Mouse (Mus musculus) lung, embryonic 14.5 days (tissue): Measurements from ENCODE around the gene Angel1. TPM values are rescaled to one million over a fixed set of nuclear protein-coding genes. Genes with fewer than 3 reads are reported as not detected.

Experiments
- ATAC-seq: fragments of 200-750 bp; cut with Nextera tagmentation; 2 replicates; pipeline ENCODE4 v1.8.0; 2017; ENCODE audit warnings: mild to moderate bottlenecking, moderate TSS enrichment, moderate library complexity; ENCODE audit not compliant: insufficient read depth
- DNase-seq: peaks from one replicate; pipeline ENCODE4 v3.0.0-alpha.2; 2015
- H3K27ac ChIP-seq: fragments of 300-500 bp; sonication (generic); 2 replicates; pipeline ENCODE4 v1.5.1; 2014; ENCODE audit warnings: low read depth, mild to moderate bottlenecking, moderate library complexity
- H3K27me3 ChIP-seq: fragments of 300-500 bp; sonication (generic); 2 replicates; pipeline ENCODE4 v1.6.1; 2014; ENCODE audit warnings: low read length, control low read depth; ENCODE audit not compliant: insufficient read depth
- H3K36me3 ChIP-seq: fragments of 300-500 bp; sonication (generic); 2 replicates; pipeline ENCODE4 v1.6.1; 2014; ENCODE audit warnings: control low read depth; ENCODE audit not compliant: insufficient read depth
- H3K4me1 ChIP-seq: fragments of 300-500 bp; sonication (generic); 2 replicates; pipeline ENCODE4 v1.6.1; 2014; ENCODE audit warnings: antibody characterized with exemption, control low read depth; ENCODE audit not compliant: insufficient read depth
- H3K4me2 ChIP-seq: fragments of 300-500 bp; sonication (generic); 2 replicates; pipeline ENCODE4 v1.6.1; 2014; ENCODE audit warnings: mild to moderate bottlenecking
- H3K4me3 ChIP-seq: fragments of 300-500 bp; sonication (generic); 2 replicates; pipeline ENCODE4 v1.5.1; 2014; ENCODE audit warnings: low read depth, low read length
- H3K9ac ChIP-seq: fragments of 300-500 bp; sonication (generic); 2 replicates; pipeline ENCODE4 v1.6.1; 2014
- H3K9me3 ChIP-seq: fragments of 300-500 bp; sonication (generic); 2 replicates; pipeline ENCODE4 v1.6.1; 2016; ENCODE audit warnings: low read depth, low read length, control low read depth
- CTCF ChIP-seq: IDR thresholded peaks from 2 replicates; pipeline ENCODE4 v1.5.1; 2016; ENCODE audit warnings: antibody characterized with exemption, low read depth
- WGBS: fragments of 180-500 bp; shearing (Covaris S2); extraction: QIAGEN DNeasy Blood & Tissue Kit; methylation state at CpG from one replicate; pipeline ENCODE4 v1.1.7; 2014; 5-methylcytosine and 5-hydroxymethylcytosine counted together
- polyA plus RNA-seq: library from polyadenylated mRNA; unstranded; fragments of >200 nt; fragmentation: Nextera tagmentation; extraction: Ambion mirVana; gene quantifications from 2 replicates; pipeline ENCODE4 v1.2.1, GENCODE M21; 2014

Gene Angel1
- polyA plus RNA-seq, 1 experiment from 2014 or later: 14.3 TPM

- DNase-seq: no peak
- no peak for ATAC-seq
- Histone ChIP-seq H3K9ac (no peak overlapping the region), H3K27me3 (no peaks in the 10 kb centered on the region), H3K4me3 (no peak overlapping the region), H3K36me3 (peaks cover 20% of the 10 kb centered on the region; the same call in 1 of the 2 replicates), H3K27ac (no peak overlapping the region), H3K4me2 (no peak overlapping the region), H3K9me3 (no peaks in the 10 kb centered on the region), H3K4me1 (0 out of 2 replicates have a peak, but pooled peaks cover 5% of the 10 kb centered on the region)
- no peak for TF ChIP-seq CTCF
These were observed 32.9 kb downstream of the Angel1 start for GRCm38 (mm10) chr12:86693389-86693788.

- DNase-seq (peak; percentile 78), ATAC-seq (peak; percentile 59)
- 0 out of 2 replicates have a peak, but pooled peaks cover 5% of the 10 kb centered on the region for H3K4me1 ChIP-seq
- no peak overlapping the region for H3K4me2 ChIP-seq
- no peaks in the 10 kb centered on the region for H3K27me3 ChIP-seq
- no peak overlapping the region for H3K9ac ChIP-seq
- H3K27ac ChIP-seq: peak overlapping the region; percentile 37; the same call in 1 of the 2 replicates
- H3K36me3 ChIP-seq: peaks cover 20% of the 10 kb centered on the region; the same call in 1 of the 2 replicates
- TF ChIP-seq CTCF: no peak
- WGBS: 35% methylated on average over 5 of the region's 5 CpGs
- no peaks in the 10 kb centered on the region for H3K9me3 ChIP-seq
- H3K4me3 ChIP-seq: no peak overlapping the region
These were observed 33.5 kb downstream of the Angel1 start for GRCm38 (mm10) chr12:86692471-86693356.

- Histone ChIP-seq H3K27me3 (no peaks in the 10 kb centered on the region), H3K4me2 (no peak overlapping the region), H3K27ac (peak overlapping the region; percentile 36; the same call in 1 of the 2 replicates), H3K4me1 (0 out of 2 replicates have a peak, but pooled peaks cover 8% of the 10 kb centered on the region), H3K4me3 (no peak overlapping the region), H3K36me3 (peaks cover 23% of the 10 kb centered on the region; the same call in 1 of the 2 replicates), H3K9ac (no peak overlapping the region), H3K9me3 (no peaks in the 10 kb centered on the region)
- ATAC-seq (no peak), DNase-seq (no peak)
- TF ChIP-seq CTCF: no peak
- WGBS: 70% methylated on average over 12 of the region's 12 CpGs
These were observed 35.4 kb downstream of the Angel1 start for GRCm38 (mm10) chr12:86690700-86691485.

- 96% methylated on average over 27 of the region's 27 CpGs for WGBS
- Histone ChIP-seq H3K27me3 (no peaks in the 10 kb centered on the region), H3K27ac (no peak overlapping the region)
These were observed 37.3 kb downstream of the Angel1 start for GRCm38 (mm10) chr12:86688917-86689316.

GRCm38 (mm10) chr12:86687971-86688573, 38.2 kb downstream of the Angel1 start:
- Histone ChIP-seq H3K4me1 (0 out of 2 replicates have a peak, but pooled peaks cover 8% of the 10 kb centered on the region), H3K27ac (peak overlapping the region; percentile 54; the same call in 1 of the 2 replicates), H3K27me3 (no peaks in the 10 kb centered on the region), H3K9ac (no peak overlapping the region), H3K4me3 (no peak overlapping the region), H3K9me3 (no peaks in the 10 kb centered on the region), H3K4me2 (no peak overlapping the region), H3K36me3 (peaks cover 18% of the 10 kb centered on the region; the same call in 1 of the 2 replicates)
- DNase-seq: peak; percentile 72
- peak; percentile 63 for ATAC-seq
- 64% methylated on average over 4 of the region's 4 CpGs for WGBS
- no peak for TF ChIP-seq CTCF

More at GRCm38 (mm10) chr12:86688917-86689316, 37.3 kb downstream of the Angel1 start:
- Histone ChIP-seq H3K9ac (no peak overlapping the region), H3K36me3 (peaks cover 18% of the 10 kb centered on the region; the same call in 1 of the 2 replicates), H3K4me2 (no peak overlapping the region), H3K4me1 (0 out of 2 replicates have a peak, but pooled peaks cover 8% of the 10 kb centered on the region), H3K9me3 (no peaks in the 10 kb centered on the region), H3K4me3 (no peak overlapping the region)
- no peak for DNase-seq
- no peak for ATAC-seq
- TF ChIP-seq CTCF: no peak

GRCm38 (mm10) chr12:86687445-86687955, 38.8 kb downstream of the Angel1 start:
- 62% methylated on average over 4 of the region's 4 CpGs for WGBS
- H3K4me2 ChIP-seq: no peak overlapping the region
- H3K9me3 ChIP-seq: no peaks in the 10 kb centered on the region
- ATAC-seq (peak; percentile 24; the same call in 1 of the 2 replicates), DNase-seq (peak; percentile 50)
- no peaks in the 10 kb centered on the region for H3K27me3 ChIP-seq
- H3K4me3 ChIP-seq: no peak overlapping the region
- no peak for TF ChIP-seq CTCF
- H3K27ac ChIP-seq: peak overlapping the region; percentile 72; the same call in 1 of the 2 replicates
- 0 out of 2 replicates have a peak, but pooled peaks cover 3% of the 10 kb centered on the region for H3K4me1 ChIP-seq
- H3K36me3 ChIP-seq: peaks cover 18% of the 10 kb centered on the region; the same call in 1 of the 2 replicates
- H3K9ac ChIP-seq: no peak overlapping the region
